Mouse (Mus musculus): Measurements from ENCODE around the gene Reg4.

The Reg4 gene

DNA sequence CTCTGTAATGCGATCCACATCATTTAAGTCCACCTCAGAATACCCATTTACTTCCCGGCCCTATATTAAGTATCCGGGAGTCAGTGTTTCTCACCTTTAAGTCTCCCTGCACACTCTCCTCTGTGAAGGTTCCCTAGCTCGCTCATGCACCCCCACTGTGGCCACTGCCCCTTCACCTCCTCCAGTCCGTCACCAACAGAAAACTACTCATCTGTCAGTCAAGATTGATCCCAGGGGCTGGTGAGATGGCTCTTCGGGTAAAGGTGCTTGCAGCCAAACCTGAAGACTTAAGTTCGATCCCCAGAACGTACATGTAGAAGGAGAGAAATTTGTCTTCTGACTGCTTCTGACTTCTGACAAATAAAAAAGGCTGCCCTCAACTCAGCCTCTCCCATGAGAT is 60.5 kb downstream of the Reg4 start:
- no peak for DNase-seq (ENCODE audit: low spot score)

DNA sequence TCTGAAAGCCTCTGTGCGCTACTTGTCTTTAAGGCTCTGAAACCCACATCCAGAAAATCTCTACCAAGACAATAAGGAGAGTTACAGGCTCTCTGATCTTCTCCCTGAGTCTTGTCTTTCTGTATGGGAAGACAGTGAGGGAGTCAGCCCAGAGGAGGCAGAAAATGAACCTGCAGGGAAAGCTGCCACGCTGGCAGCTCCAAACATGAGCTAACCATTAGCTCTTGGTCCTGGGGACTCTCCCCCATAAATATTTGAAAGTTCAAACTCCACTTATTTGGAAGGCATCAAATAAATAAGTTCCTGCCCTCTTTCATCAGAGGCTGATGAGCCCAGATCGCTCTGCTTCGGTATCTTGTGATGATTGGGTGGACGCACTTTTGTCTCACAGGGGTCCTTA is 61.2 kb downstream of the Reg4 start:
- DNase-seq (ENCODE audit: low spot score) = no peak
